Mouse (Mus musculus) bone marrow macrophage, adult 2 months (primary cell): ENCODE measurements around the gene Kcna5.

Source experiments
- CTCF ChIP-seq: IDR thresholded peaks from 2 replicates; pipeline ENCODE4 v1.5.1; 2012; ENCODE audit warnings: low read depth, mild to moderate bottlenecking, low read length, moderate library complexity
- POLR2A ChIP-seq: IDR thresholded peaks from 2 replicates; pipeline ENCODE4 v1.6.1; 2012; ENCODE audit warnings: mild to moderate bottlenecking, low read depth, low read length, borderline replicate concordance

DNA sequence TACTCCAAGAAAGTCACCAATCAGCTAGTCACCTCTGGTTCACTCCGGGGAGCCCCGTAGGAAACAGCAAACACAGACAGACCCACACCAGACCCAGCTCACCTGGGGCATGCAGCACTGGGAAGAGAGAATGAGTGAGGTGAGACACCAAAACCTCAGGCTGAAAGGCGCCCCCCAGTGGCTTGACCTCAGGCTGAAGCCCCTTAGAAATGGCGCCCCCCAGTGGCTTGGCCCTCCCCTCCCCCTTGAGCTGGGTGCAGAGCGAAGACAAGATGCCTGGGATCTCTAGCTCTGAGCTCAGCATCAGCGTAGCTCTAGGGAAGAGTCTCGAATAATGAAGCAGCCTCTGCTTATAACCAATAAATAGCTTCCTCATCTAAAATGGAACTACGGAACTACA, 31.3 kb downstream of the Kcna5 start:
- TF ChIP-seq CTCF (no peak), POLR2A (no peak)
